Mouse (Mus musculus) forebrain, embryonic 14.5 days (tissue): ENCODE measurements around the gene Zfp324. TPM values are rescaled to one million over a fixed set of nuclear protein-coding genes. Genes with fewer than 3 reads are reported as not detected.
"Not testable (repeated sequence)": the region's sequence is repeated elsewhere in the genome, so short reads cannot be mapped to it uniquely, and the experiment has no call there.

Experiments
- ATAC-seq: fragments of 200-750 bp; cut with Nextera tagmentation; 2 replicates; pipeline ENCODE4 v1.8.0; 2017; ENCODE audit warnings: mild to moderate bottlenecking, moderate library complexity
- DNase-seq: peaks from one replicate; pipeline ENCODE4 v3.0.0-alpha.2; 2015; ENCODE audit warnings: low spot score
- H3K27ac ChIP-seq: fragments of 300-500 bp; sonication (generic); 2 replicates; pipeline ENCODE4 v1.5.1; 2014; ENCODE audit warnings: low read depth, mild to moderate bottlenecking, control low read depth, low read length, moderate library complexity
- H3K27me3 ChIP-seq: fragments of 300-500 bp; sonication (generic); replicated peaks from 2 replicates; pipeline ENCODE4 v1.6.1; 2014; ENCODE audit warnings: low read length, control low read depth, mixed read lengths; ENCODE audit not compliant: control insufficient read depth, insufficient read depth
- H3K36me3 ChIP-seq: fragments of 300-500 bp; sonication (generic); 2 replicates; pipeline ENCODE4 v1.6.1; 2014; ENCODE audit warnings: low read length, control low read depth; ENCODE audit not compliant: control insufficient read depth, insufficient read depth
- H3K4me1 ChIP-seq: fragments of 300-500 bp; sonication (generic); 2 replicates; pipeline ENCODE4 v1.6.1; 2014; ENCODE audit warnings: antibody characterized with exemption, low read length, control low read depth; ENCODE audit not compliant: control insufficient read depth, insufficient read depth
- H3K4me2 ChIP-seq: fragments of 300-500 bp; sonication (generic); 2 replicates; pipeline ENCODE4 v1.6.1; 2014; ENCODE audit warnings: mild to moderate bottlenecking, control low read depth, low read length
- H3K4me3 ChIP-seq: fragments of 300-500 bp; sonication (generic); 2 replicates; pipeline ENCODE4 v1.5.1; 2014; ENCODE audit warnings: low read depth, low read length, control low read depth
- H3K9ac ChIP-seq: fragments of 300-500 bp; sonication (generic); 2 replicates; pipeline ENCODE4 v1.6.1; 2014; ENCODE audit warnings: mild to moderate bottlenecking, low read length, control low read depth, moderate library complexity
- H3K9me3 ChIP-seq: fragments of 300-500 bp; sonication (generic); replicated peaks from 2 replicates; pipeline ENCODE4 v1.6.1; 2016; ENCODE audit warnings: low read length, control low read depth, mixed read lengths; ENCODE audit not compliant: control insufficient read depth
- WGBS: fragments of 180-500 bp; shearing (Covaris S2); extraction: QIAGEN DNeasy Blood & Tissue Kit; methylation state at CpG from one replicate; pipeline ENCODE4 v1.1.7; 2014; 5-methylcytosine and 5-hydroxymethylcytosine counted together
- polyA plus RNA-seq: library from polyadenylated mRNA; unstranded; fragments of >200 nt; fragmentation: Nextera tagmentation; extraction: Ambion mirVana; gene quantifications from 2 replicates; pipeline ENCODE4 v1.2.1, GENCODE M21; 2014

The Zfp324 gene
- 10.1 and 11.4 TPM in 2 replicates for polyA plus RNA-seq

GRCm38 (mm10) chr7:12965678-12966091, at the start of gene Zfp324:
Gene Zfp324 (plus strand): TSS chr7:12965838.
- peak within 1 kb of the TSS; percentile 93 for H3K4me2 ChIP-seq
- H3K9me3 ChIP-seq, result no peaks in the 10 kb centered on the region
- H3K9ac ChIP-seq, result peak within 1 kb of the TSS; percentile 94
- peaks cover 15% of the 10 kb centered on the region for H3K4me1 ChIP-seq
- H3K27ac ChIP-seq, result peak within 1 kb of the TSS; percentile 88
- H3K27me3 ChIP-seq, result no peaks in the 10 kb centered on the region
- DNase-seq, result peak; percentile 95
- WGBS, result under 1% methylated on average over 23 of the region's 23 CpGs
- H3K36me3 ChIP-seq, result peaks cover 19% of the 10 kb centered on the region
- H3K4me3 ChIP-seq, result peak within 1 kb of the TSS; percentile 83
- ATAC-seq, result peak; percentile 93

- H3K4me3 ChIP-seq, H3K4me2 ChIP-seq, ATAC-seq, H3K4me1 ChIP-seq, H3K9me3 ChIP-seq, H3K27ac ChIP-seq, H3K9ac ChIP-seq, H3K27me3 ChIP-seq, DNase-seq: not testable (repeated sequence)
- H3K36me3 ChIP-seq, result peaks cover 26% of the 10 kb centered on the region
- WGBS, result 91% methylated on average over 7 of the region's 8 CpGs
These were observed 45.1 kb upstream of the Zfp324 start for GRCm38 (mm10) chr7:12920495-12920894.

- ATAC-seq (peak; percentile 4; the same call in 1 of the 2 replicates), DNase-seq (no peak)
- Histone ChIP-seq H3K4me1 (peaks cover 7% of the 10 kb centered on the region), H3K27ac (peak overlapping the region; percentile 90), H3K4me2 (peak overlapping the region; percentile 62), H3K27me3 (no peaks in the 10 kb centered on the region), H3K36me3 (peaks cover 34% of the 10 kb centered on the region), H3K4me3 (peak overlapping the region; percentile 92), H3K9ac (peak overlapping the region; percentile 66), H3K9me3 (no peaks in the 10 kb centered on the region)
- 0% methylated on average over 3 of the region's 3 CpGs for WGBS
These were observed 44.3 kb upstream of the Zfp324 start for GRCm38 (mm10) chr7:12921318-12921704.

- Histone ChIP-seq H3K4me1 (peaks cover 7% of the 10 kb centered on the region), H3K4me3 (peak within 1 kb of the TSS; percentile 92), H3K9ac (peak within 1 kb of the TSS; percentile 83), H3K27ac (peak within 1 kb of the TSS; percentile 90), H3K27me3 (no peaks in the 10 kb centered on the region), H3K36me3 (peaks cover 40% of the 10 kb centered on the region), H3K9me3 (no peaks in the 10 kb centered on the region), H3K4me2 (peak within 1 kb of the TSS; percentile 98)
- under 1% methylated on average over 55 of the region's 55 CpGs for WGBS
- peak; percentile 100 for DNase-seq
- peak; percentile 98 for ATAC-seq
These were observed 43.8 kb upstream of the Zfp324 start, which contains the start of gene Rps5 for GRCm38 (mm10) chr7:12921705-12922465. Gene Rps5 (plus strand): TSS chr7:12922290.

- DNase-seq (no peak), ATAC-seq (no peak)
- Histone ChIP-seq H3K9me3 (no peaks in the 10 kb centered on the region), H3K36me3 (peaks cover 43% of the 10 kb centered on the region), H3K4me3 (peak overlapping the region; percentile 92), H3K27ac (no peak overlapping the region), H3K4me2 (peak overlapping the region; percentile 98), H3K27me3 (peaks cover 7% of the 10 kb centered on the region; the same call in 1 of the 2 replicates), H3K9ac (peak overlapping the region; percentile 83), H3K4me1 (peaks cover 7% of the 10 kb centered on the region)
- WGBS, result 4% methylated on average over 8 of the region's 8 CpGs
These were observed 42.9 kb upstream of the Zfp324 start for GRCm38 (mm10) chr7:12922729-12923128.

- Histone ChIP-seq H3K27me3 (peaks cover 10% of the 10 kb centered on the region; the same call in 1 of the 2 replicates), H3K4me2 (no peak overlapping the region), H3K4me1 (peaks cover 7% of the 10 kb centered on the region), H3K9me3 (no peaks in the 10 kb centered on the region), H3K9ac (no peak overlapping the region), H3K36me3 (peaks cover 49% of the 10 kb centered on the region), H3K4me3 (no peak overlapping the region), H3K27ac (no peak overlapping the region)
- no peak for ATAC-seq
- DNase-seq, result no peak
- 86% methylated on average over 7 of the region's 7 CpGs for WGBS
These were observed 39.3 kb upstream of the Zfp324 start for GRCm38 (mm10) chr7:12926316-12926715.

GRCm38 (mm10) chr7:12927191-12927680, 38.4 kb upstream of the Zfp324 start, which contains the start of gene Rnf225:
Gene Rnf225 (plus strand): TSS chr7:12927416.
- no peaks in the 10 kb centered on the region for H3K9me3 ChIP-seq
- peaks cover 49% of the 10 kb centered on the region for H3K36me3 ChIP-seq
- 24% methylated on average over 8 of the region's 8 CpGs for WGBS
- peak within 1 kb of the TSS; percentile 9; the same call in 1 of the 2 replicates for H3K4me3 ChIP-seq
- peaks cover 7% of the 10 kb centered on the region for H3K4me1 ChIP-seq
- no peak within 1 kb of the TSS for H3K27ac ChIP-seq
- peak within 1 kb of the TSS; percentile 48 for H3K9ac ChIP-seq
- no peak for ATAC-seq
- H3K4me2 ChIP-seq, result peak within 1 kb of the TSS; percentile 40
- DNase-seq, result peak; percentile 2
- peaks cover 10% of the 10 kb centered on the region; the same call in 1 of the 2 replicates for H3K27me3 ChIP-seq

GRCm38 (mm10) chr7:12927693-12928589, 37.7 kb upstream of the Zfp324 start:
- H3K4me3 ChIP-seq, result peak overlapping the region; percentile 9; the same call in 1 of the 2 replicates
- H3K27ac ChIP-seq, result no peak overlapping the region
- DNase-seq, result peak; percentile 7
- H3K36me3 ChIP-seq, result peaks cover 49% of the 10 kb centered on the region
- H3K27me3 ChIP-seq, result peaks cover 10% of the 10 kb centered on the region; the same call in 1 of the 2 replicates
- peaks cover 4% of the 10 kb centered on the region for H3K4me1 ChIP-seq
- H3K9ac ChIP-seq, result peak overlapping the region; percentile 48
- peak; percentile 38 for ATAC-seq
- WGBS, result 4% methylated on average over 65 of the region's 65 CpGs
- peak overlapping the region; percentile 40 for H3K4me2 ChIP-seq
- H3K9me3 ChIP-seq, result no peaks in the 10 kb centered on the region
